Mouse (Mus musculus): ENCODE data around the gene Pogz. TPM values are rescaled to one million over a fixed set of nuclear protein-coding genes. Genes with fewer than 3 reads are reported as not detected.

Gene Pogz
- 25.1 and 25.6 TPM in 2 replicates for polyA plus RNA-seq (2015; fragmentation: Nextera tagmentation; extraction: Ambion mirVana)

GRCm38 (mm10) chr3:94837183-94837890 is at the start of gene Pogz:
Pogz (plus strand) TSS chr3:94837567.
- H3K9me3 ChIP-seq (replicated peaks), result no peaks in the 10 kb centered on the region
- under 1% methylated on average over 40 of the region's 57 CpGs for WGBS
- peak within 1 kb of the TSS; percentile 89 for H3K9ac ChIP-seq
- H3K36me3 ChIP-seq (ENCODE audit: poor library complexity, severe bottlenecking), result no peaks in the 10 kb centered on the region
- H3K4me1 ChIP-seq, result peaks cover 27% of the 10 kb centered on the region
- H3K4me2 ChIP-seq, result peak within 1 kb of the TSS; percentile 74
- peak within 1 kb of the TSS; percentile 99 for H3K27ac ChIP-seq
- peak within 1 kb of the TSS; percentile 68 for H3K4me3 ChIP-seq
- ATAC-seq, result peak; percentile 95
- peaks cover 4% of the 10 kb centered on the region; the same call in 1 of the 2 replicates for H3K27me3 ChIP-seq

- ATAC-seq, result no peak
- Histone ChIP-seq H3K27me3 (no peaks in the 10 kb centered on the region), H3K4me2 (no peak overlapping the region), H3K4me3 (no peak overlapping the region), H3K27ac (no peak overlapping the region), H3K4me1 (peaks cover 14% of the 10 kb centered on the region), H3K9me3 (replicated peaks) (no peaks in the 10 kb centered on the region), H3K36me3 (ENCODE audit: poor library complexity, severe bottlenecking) (no peaks in the 10 kb centered on the region), H3K9ac (no peak overlapping the region)
- WGBS, result 96% methylated on average over 1 of the region's 1 CpGs
Observed at GRCm38 (mm10) chr3:94789071-94789470, 48.3 kb upstream of the Pogz start.

GRCm38 (mm10) chr3:94789516-94789915 is 47.9 kb upstream of the Pogz start:
- no peak for ATAC-seq
- Histone ChIP-seq H3K27ac (no peak overlapping the region), H3K4me2 (no peak overlapping the region), H3K4me1 (peaks cover 12% of the 10 kb centered on the region), H3K9ac (no peak overlapping the region), H3K9me3 (replicated peaks) (no peaks in the 10 kb centered on the region), H3K4me3 (no peak overlapping the region), H3K36me3 (ENCODE audit: poor library complexity, severe bottlenecking) (no peaks in the 10 kb centered on the region), H3K27me3 (no peaks in the 10 kb centered on the region)
- 86% methylated on average over 2 of the region's 2 CpGs for WGBS

- Histone ChIP-seq H3K27ac (no peak overlapping the region), H3K4me2 (no peak overlapping the region), H3K9me3 (replicated peaks) (no peaks in the 10 kb centered on the region), H3K36me3 (ENCODE audit: poor library complexity, severe bottlenecking) (no peaks in the 10 kb centered on the region), H3K27me3 (no peaks in the 10 kb centered on the region), H3K4me3 (no peak overlapping the region), H3K4me1 (0 out of 2 replicates have a peak, but pooled peaks cover 3% of the 10 kb centered on the region), H3K9ac (no peak overlapping the region)
- ATAC-seq, result no peak
- WGBS, result 91% methylated on average over 2 of the region's 2 CpGs
Observed at GRCm38 (mm10) chr3:94792258-94792657, 45.1 kb upstream of the Pogz start.

- WGBS, result 85% methylated on average over 2 of the region's 2 CpGs
- no peak overlapping the region for H3K4me2 ChIP-seq
- no peaks in the 10 kb centered on the region for H3K36me3 ChIP-seq (ENCODE audit: poor library complexity, severe bottlenecking)
- no peak for ATAC-seq
- H3K27me3 ChIP-seq, result no peaks in the 10 kb centered on the region
- no peaks in the 10 kb centered on the region for H3K9me3 ChIP-seq (replicated peaks)
- H3K9ac ChIP-seq, result no peak overlapping the region
- no peak overlapping the region for H3K27ac ChIP-seq
- no peaks in the 10 kb centered on the region for H3K4me1 ChIP-seq
- H3K4me3 ChIP-seq, result no peak overlapping the region
Observed at GRCm38 (mm10) chr3:94793672-94794071, 43.7 kb upstream of the Pogz start.

- ATAC-seq, result no peak
- H3K9ac ChIP-seq, result no peak overlapping the region
- H3K27ac ChIP-seq, result no peak overlapping the region
- no peak overlapping the region for H3K4me2 ChIP-seq
- no peaks in the 10 kb centered on the region for H3K9me3 ChIP-seq (replicated peaks)
- no peaks in the 10 kb centered on the region for H3K4me1 ChIP-seq
- WGBS, result 48% methylated on average over 2 of the region's 2 CpGs
- no peaks in the 10 kb centered on the region for H3K27me3 ChIP-seq
- H3K4me3 ChIP-seq, result no peak overlapping the region
- H3K36me3 ChIP-seq (ENCODE audit: poor library complexity, severe bottlenecking), result no peaks in the 10 kb centered on the region
Observed at GRCm38 (mm10) chr3:94794359-94794758, 43.0 kb upstream of the Pogz start.

- 42% methylated on average over 7 of the region's 7 CpGs for WGBS
- H3K4me1 ChIP-seq, result no peaks in the 10 kb centered on the region
- no peaks in the 10 kb centered on the region for H3K27me3 ChIP-seq
- no peak for ATAC-seq
- H3K9ac ChIP-seq, result no peak overlapping the region
- no peak overlapping the region for H3K27ac ChIP-seq
- no peak overlapping the region for H3K4me3 ChIP-seq
- H3K4me2 ChIP-seq, result no peak overlapping the region
- H3K36me3 ChIP-seq (ENCODE audit: poor library complexity, severe bottlenecking), result no peaks in the 10 kb centered on the region
- H3K9me3 ChIP-seq (replicated peaks), result no peaks in the 10 kb centered on the region
Observed at GRCm38 (mm10) chr3:94795596-94796140, 41.7 kb upstream of the Pogz start.

- Histone ChIP-seq H3K4me3 (no peak overlapping the region), H3K4me1 (no peaks in the 10 kb centered on the region), H3K27ac (no peak overlapping the region), H3K9me3 (replicated peaks) (no peaks in the 10 kb centered on the region), H3K4me2 (no peak overlapping the region), H3K9ac (no peak overlapping the region), H3K27me3 (no peaks in the 10 kb centered on the region), H3K36me3 (ENCODE audit: poor library complexity, severe bottlenecking) (no peaks in the 10 kb centered on the region)
- ATAC-seq, result no peak
Observed at GRCm38 (mm10) chr3:94796181-94796580, 41.2 kb upstream of the Pogz start.

GRCm38 (mm10) chr3:94804146-94804545 is 33.2 kb upstream of the Pogz start:
- peaks cover 10% of the 10 kb centered on the region for H3K4me1 ChIP-seq
- H3K27ac ChIP-seq, result no peak overlapping the region
- H3K4me2 ChIP-seq, result peak overlapping the region; percentile 37
- H3K27me3 ChIP-seq, result no peaks in the 10 kb centered on the region
- WGBS, result under 1% methylated on average over 10 of the region's 10 CpGs
- peak overlapping the region; percentile 9; the same call in 1 of the 2 replicates for H3K4me3 ChIP-seq
- peak overlapping the region; percentile 28 for H3K9ac ChIP-seq
- H3K36me3 ChIP-seq (ENCODE audit: poor library complexity, severe bottlenecking), result no peaks in the 10 kb centered on the region
- no peaks in the 10 kb centered on the region for H3K9me3 ChIP-seq (replicated peaks)
- peak; percentile 76 for ATAC-seq

GRCm38 (mm10) chr3:94804976-94805375 is 32.4 kb upstream of the Pogz start:
- no peak overlapping the region for H3K4me3 ChIP-seq
- H3K27me3 ChIP-seq, result no peaks in the 10 kb centered on the region
- no peak for ATAC-seq
- no peaks in the 10 kb centered on the region for H3K9me3 ChIP-seq (replicated peaks)
- peaks cover 10% of the 10 kb centered on the region for H3K4me1 ChIP-seq
- no peak overlapping the region for H3K4me2 ChIP-seq
- no peak overlapping the region for H3K27ac ChIP-seq
- H3K36me3 ChIP-seq (ENCODE audit: poor library complexity, severe bottlenecking), result no peaks in the 10 kb centered on the region
- 79% methylated on average over 4 of the region's 4 CpGs for WGBS
- H3K9ac ChIP-seq, result no peak overlapping the region

GRCm38 (mm10) chr3:94808296-94808695 is 29.1 kb upstream of the Pogz start:
- H3K4me1 ChIP-seq, result peaks cover 10% of the 10 kb centered on the region

GRCm38 (mm10) chr3:94811628-94812027 is 25.7 kb upstream of the Pogz start:
- Histone ChIP-seq H3K4me1 (no peaks in the 10 kb centered on the region), H3K27ac (no peak overlapping the region), H3K4me3 (no peak overlapping the region), H3K4me2 (no peak overlapping the region), H3K36me3 (ENCODE audit: poor library complexity, severe bottlenecking) (no peaks in the 10 kb centered on the region), H3K9ac (no peak overlapping the region), H3K27me3 (no peaks in the 10 kb centered on the region), H3K9me3 (replicated peaks) (no peaks in the 10 kb centered on the region)
- 19% methylated on average over 4 of the region's 4 CpGs for WGBS
- no peak for ATAC-seq

More at GRCm38 (mm10) chr3:94808296-94808695, 29.1 kb upstream of the Pogz start:
- no peaks in the 10 kb centered on the region for H3K9me3 ChIP-seq (replicated peaks)
- no peak overlapping the region for H3K4me2 ChIP-seq
- H3K36me3 ChIP-seq (ENCODE audit: poor library complexity, severe bottlenecking), result no peaks in the 10 kb centered on the region
- ATAC-seq, result no peak
- no peaks in the 10 kb centered on the region for H3K27me3 ChIP-seq
- H3K27ac ChIP-seq, result no peak overlapping the region
- no peak overlapping the region for H3K4me3 ChIP-seq
- WGBS, result 88% methylated on average over 1 of the region's 1 CpGs
- no peak overlapping the region for H3K9ac ChIP-seq

All from forebrain, embryonic 13.5 days (tissue).